Mouse (Mus musculus) central nervous system, embryonic 11.5 days (tissue): Measurements from ENCODE around the gene March5. TPM values are rescaled to one million over a fixed set of nuclear protein-coding genes. Genes with fewer than 3 reads are reported as not detected.

Experiments
- polyA plus RNA-seq: library from polyadenylated mRNA; depleted of rRNA; stranded (reverse); fragments of >200 nt; gene quantifications from 2 replicates; pipeline ENCODE4 v1.2.3, GENCODE M21; 2012; rRNA removed

The March5 gene
- 89.1 and 119 TPM in 2 replicates for polyA plus RNA-seq

GRCm38 (mm10) chr19:37207303-37208175, at the start of gene March5:
Gene March5, plus strand, starts transcription at chr19:37207543.

GRCm38 (mm10) chr19:37208176-37208755, 923 bp downstream of the March5 start, which contains the start of gene Cpeb3:
Gene Cpeb3, minus strand, starts transcription at chr19:37208601.

Other genes starting within 250 kb of the March5 start
- 2.6 and 3.4 TPM in 2 replicates for gene Cpeb3, start 1.1 kb downstream of the March5 start, polyA plus RNA-seq
- 23.9 and 24.8 TPM in 2 replicates for gene Ide, start 130.3 kb downstream of the March5 start, polyA plus RNA-seq
- gene Kif11, start 168.9 kb downstream of the March5 start, polyA plus RNA-seq, result 84.3 and 85.5 TPM in 2 replicates
- 3.3 and 3.5 TPM in 2 replicates for gene Hhex, start 227.3 kb downstream of the March5 start, polyA plus RNA-seq